Mouse (Mus musculus): ENCODE measurements around the gene Tnpo2. TPM values are rescaled to one million over a fixed set of nuclear protein-coding genes. Genes with fewer than 3 reads are reported as not detected.

The Tnpo2 gene
- total RNA-seq, 2 experiments from 2014 or later, result 165 to 171 TPM

DNA sequence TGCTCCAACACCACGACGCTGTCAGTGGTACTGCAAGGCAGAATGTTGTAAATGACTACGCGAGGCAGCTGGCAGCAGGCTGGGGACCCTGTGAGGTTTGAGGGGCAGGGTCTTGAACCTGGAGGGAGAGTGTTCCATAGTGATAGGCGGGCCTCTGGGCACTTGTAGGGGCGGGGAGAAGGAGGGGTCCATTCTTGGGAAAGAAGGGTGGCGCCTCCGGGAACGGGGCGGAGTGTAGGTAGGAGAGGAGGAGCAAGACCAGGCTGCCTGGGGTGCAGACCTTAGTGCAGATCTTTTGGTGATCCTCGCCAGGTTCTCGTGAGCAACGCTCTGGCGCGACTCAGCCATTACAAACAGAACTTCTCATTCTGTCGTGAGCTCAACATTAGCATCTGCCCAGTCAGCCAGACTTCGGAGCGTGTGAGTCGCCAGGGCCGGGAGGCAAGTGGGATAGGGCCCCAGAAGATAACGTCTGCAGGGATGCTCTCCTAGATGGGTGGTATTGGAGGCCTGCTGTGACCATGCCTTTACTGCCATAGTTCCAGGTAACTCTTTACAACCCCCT lies 54.9 kb downstream of the Tnpo2 start:
- DNase-seq (ENCODE audit: low spot score in 2 of 2), result no peak
- intact Hi-C loops (cut with DNase I), result no loop called here

DNA sequence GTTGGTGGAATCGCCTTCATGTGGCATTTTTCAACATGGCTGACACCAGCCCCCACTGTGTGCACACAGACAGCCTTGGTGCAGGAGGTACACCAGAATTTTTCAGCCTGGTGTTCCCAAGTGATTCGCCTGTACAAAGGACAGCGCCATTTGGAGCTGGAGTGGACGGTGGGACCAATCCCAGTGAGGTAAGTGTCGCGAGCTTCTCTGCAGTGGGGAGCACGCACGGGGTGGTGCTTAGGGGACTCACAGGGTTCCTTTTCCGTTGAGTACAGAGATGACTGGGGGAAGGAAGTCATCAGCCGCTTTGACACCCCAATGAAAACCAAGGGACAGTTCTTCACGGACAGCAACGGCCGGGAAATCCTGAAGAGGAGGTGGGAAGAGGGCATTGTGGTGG lies 58.3 kb downstream of the Tnpo2 start:
- intact Hi-C loops (cut with DNase I), result no loop called here
- no peak for DNase-seq (ENCODE audit: low spot score in 2 of 2)

DNA sequence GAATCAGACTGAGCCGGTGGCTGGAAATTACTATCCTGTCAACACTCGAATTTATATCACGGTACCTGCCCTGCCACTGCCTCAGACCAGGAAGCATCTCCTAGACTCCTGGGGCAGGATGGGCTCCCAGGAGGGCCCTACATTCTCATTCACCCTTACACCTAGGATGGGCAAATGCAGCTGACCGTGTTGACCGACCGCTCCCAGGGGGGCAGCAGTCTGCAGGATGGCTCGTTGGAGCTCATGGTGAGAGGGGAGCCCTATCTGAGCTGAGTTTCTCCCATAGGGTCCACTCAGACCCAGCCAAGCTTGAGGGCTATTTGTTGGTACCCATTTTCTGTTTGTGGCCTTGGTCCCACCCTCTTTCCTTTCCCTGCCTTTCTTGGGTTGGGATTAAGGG lies 58.9 kb downstream of the Tnpo2 start:
- DNase-seq (ENCODE audit: low spot score in 2 of 2), result no peak
- intact Hi-C loops (cut with DNase I), result no loop called here

DNA sequence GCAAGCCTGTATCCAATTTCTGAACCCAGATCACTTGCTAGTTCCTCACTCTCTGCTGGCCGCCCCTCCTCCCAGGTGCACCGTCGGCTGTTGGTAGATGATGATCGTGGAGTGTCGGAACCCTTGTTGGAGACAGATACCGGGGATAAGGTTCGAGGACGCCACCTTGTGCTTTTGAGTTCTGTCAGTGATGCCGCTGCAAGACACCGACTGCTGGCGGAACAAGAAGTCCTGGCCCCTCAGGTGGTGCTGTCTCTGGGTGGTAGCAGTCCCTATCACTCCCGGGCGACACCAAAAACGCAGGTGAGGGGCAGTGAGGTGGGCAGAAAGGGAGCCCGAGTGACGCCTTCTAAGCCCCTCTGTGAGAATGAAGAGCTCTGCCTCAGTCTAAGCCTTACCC lies 59.5 kb downstream of the Tnpo2 start:
- intact Hi-C loops (cut with DNase I), result no loop called here
- no peak for DNase-seq (ENCODE audit: low spot score in 2 of 2)

DNA sequence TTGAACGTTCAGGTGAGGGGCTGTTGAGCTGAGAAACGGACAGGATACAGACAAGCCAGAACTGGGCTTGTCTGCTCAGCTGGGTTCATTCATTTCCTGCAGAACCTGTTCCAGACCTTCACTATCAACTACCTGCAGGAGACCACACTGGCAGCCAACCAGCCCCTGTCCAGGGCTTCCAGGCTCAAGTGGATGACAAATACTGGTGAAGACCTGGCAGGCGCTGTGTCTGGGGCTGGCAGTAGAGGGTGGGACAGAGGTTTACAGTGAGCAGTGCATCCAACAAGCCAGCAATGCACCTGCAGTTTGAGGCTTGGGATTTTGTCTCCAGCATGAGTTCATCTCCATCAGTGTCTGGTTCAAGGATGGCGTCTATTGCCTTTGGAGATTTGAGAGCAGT lies 60.1 kb downstream of the Tnpo2 start:
- intact Hi-C loops (cut with DNase I), result no loop called here
- DNase-seq (ENCODE audit: low spot score in 2 of 2), result no peak

DNA sequence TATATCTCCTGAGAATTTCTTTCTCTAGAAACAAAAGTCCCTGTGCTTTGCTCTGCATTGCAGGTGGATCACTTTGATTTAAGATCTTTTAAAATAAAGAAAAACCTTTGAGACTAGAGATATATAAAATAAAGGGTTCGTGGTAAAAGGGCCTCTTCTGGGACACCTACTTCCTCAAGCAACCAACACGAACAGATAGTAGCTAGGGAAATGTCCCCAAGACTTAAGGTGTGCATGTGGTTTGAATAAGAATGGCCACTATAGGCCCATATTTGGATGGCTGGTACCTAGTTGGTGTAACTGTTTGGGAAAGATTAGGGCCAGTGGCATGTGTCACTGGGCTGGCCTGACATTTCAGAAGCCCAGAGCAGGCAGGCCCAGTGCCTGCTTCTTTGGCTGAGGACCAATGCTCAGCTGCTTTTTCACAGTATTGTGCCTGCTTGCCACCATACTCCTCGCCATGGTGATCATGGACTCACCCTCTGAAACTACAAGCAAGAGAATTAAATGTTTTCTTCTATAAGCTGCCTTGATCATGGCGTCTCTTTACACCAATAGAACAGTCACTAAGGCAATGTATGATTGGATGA lies 63.5 kb downstream of the Tnpo2 start:
- no peak for DNase-seq (ENCODE audit: low spot score in 2 of 2)

More for the DNA sequence above, 63.5 kb downstream of the Tnpo2 start:
- intact Hi-C loops (cut with DNase I), result no loop called here

Small RNAs within 50 kb of the gene (microRNA-seq; reads per million reads assigned to microRNA genes)
- 12.8 to 17.9 reads per million in 2 experiments for gene Mir7070

Other genes with a start within 250 kb of the Tnpo2 start
- 100 to 1,000 TPM; 402 to 429 TPM for gene Nfix, start 236.6 kb upstream of the Tnpo2 start, total RNA-seq (2021)
- gene Dand5, start 214.1 kb upstream of the Tnpo2 start, total RNA-seq (2021), result 1 to 10 TPM; 8.0 to 9.6 TPM
- 10 to 100 TPM; 23.4 to 23.6 TPM for gene Gadd45gip1, start 205.4 kb upstream of the Tnpo2 start, total RNA-seq (2021)
- gene Rad23a, start 196.2 kb upstream of the Tnpo2 start, total RNA-seq (2021), result 10 to 100 TPM; 59.5 to 72.0 TPM
- 100 to 1,000 TPM; 495 to 553 TPM for gene Calr, start 190.0 kb upstream of the Tnpo2 start, total RNA-seq (2021)
- gene Farsa, start 179.9 kb upstream of the Tnpo2 start, total RNA-seq (2021), result 10 to 100 TPM; 50.1 to 51.6 TPM
- gene Syce2, start 164.8 kb upstream of the Tnpo2 start, total RNA-seq (2021), result 10 to 100 TPM; 11.5 to 13.4 TPM
- 10 to 100 TPM; 36.5 to 38.9 TPM for gene Gcdh, start 143.0 kb upstream of the Tnpo2 start, total RNA-seq (2021)
- not detected for gene Klf1, start 135.0 kb upstream of the Tnpo2 start, total RNA-seq (2021)
- gene Dnase2a, start 128.4 kb upstream of the Tnpo2 start, total RNA-seq (2021), result 1 to 10 TPM; 2.9 TPM
- gene Mast1, start 99.6 kb upstream of the Tnpo2 start, total RNA-seq (2021), result 100 to 1,000 TPM; 139 to 146 TPM
- 1 to 10 TPM; 1.6 to 2.1 TPM for gene Rtbdn, start 89.9 kb upstream of the Tnpo2 start, total RNA-seq (2021)
- not detected for gene Gm49661, start 67.5 kb upstream of the Tnpo2 start, total RNA-seq (2021)
- gene Prdx2, start 67.3 kb upstream of the Tnpo2 start, total RNA-seq (2021), result 100 to 1,000 TPM; 402 to 429 TPM
- gene Rnaseh2a, start 67.1 kb upstream of the Tnpo2 start, total RNA-seq (2021), result 10 to 100 TPM; 38.1 to 52.0 TPM
- 10 to 100 TPM; 51.5 to 65.4 TPM for gene Junb, start 58.2 kb upstream of the Tnpo2 start, total RNA-seq (2021)
- 1 to 10 TPM; 7.5 to 8.1 TPM for gene Hook2, start 46.3 kb upstream of the Tnpo2 start, total RNA-seq (2021)
- gene Best2, start 22.4 kb upstream of the Tnpo2 start, total RNA-seq (2021), result not detected
- gene Asna1, start 11.6 kb upstream of the Tnpo2 start, total RNA-seq (2021), result 100 to 1,000 TPM; 116 to 117 TPM
- gene Trir, start 10.1 kb upstream of the Tnpo2 start, total RNA-seq (2021), result 100 to 1,000 TPM; 128 to 146 TPM
- gene Fbxw9, start 23.1 kb downstream of the Tnpo2 start, total RNA-seq (2021), result 10 to 100 TPM; 38.3 to 39.9 TPM
- not detected for gene Gm5741, start 31.1 kb downstream of the Tnpo2 start, total RNA-seq (2021)
- 10 to 100 TPM; 57.9 to 67.6 TPM for gene Dhps, start 34.8 kb downstream of the Tnpo2 start, total RNA-seq (2021)
- gene Wdr83os, start 43.8 kb downstream of the Tnpo2 start, total RNA-seq (2021), result 10 to 100 TPM; 52.7 to 53.5 TPM
- gene Wdr83, start 44.4 kb downstream of the Tnpo2 start, total RNA-seq (2021), result 10 to 100 TPM; 27.5 to 36.1 TPM
- 10 to 100 TPM; 42.6 to 42.9 TPM for gene Man2b1, start 46.4 kb downstream of the Tnpo2 start, total RNA-seq (2021)
- gene Zfp791, start 86.2 kb downstream of the Tnpo2 start, total RNA-seq (2021), result 1 to 10 TPM; 5.8 to 6.0 TPM
- gene Cks1brt, start 115.0 kb downstream of the Tnpo2 start, total RNA-seq (2021), result not detected
- gene Olfr371, start 189.1 kb downstream of the Tnpo2 start, total RNA-seq (2021), result not detected

Data from left cerebral cortex, postnatal 14 days (tissue).